9 mouse cellular contexts compared by ENCODE assay signal in the genomic region with DNA sequence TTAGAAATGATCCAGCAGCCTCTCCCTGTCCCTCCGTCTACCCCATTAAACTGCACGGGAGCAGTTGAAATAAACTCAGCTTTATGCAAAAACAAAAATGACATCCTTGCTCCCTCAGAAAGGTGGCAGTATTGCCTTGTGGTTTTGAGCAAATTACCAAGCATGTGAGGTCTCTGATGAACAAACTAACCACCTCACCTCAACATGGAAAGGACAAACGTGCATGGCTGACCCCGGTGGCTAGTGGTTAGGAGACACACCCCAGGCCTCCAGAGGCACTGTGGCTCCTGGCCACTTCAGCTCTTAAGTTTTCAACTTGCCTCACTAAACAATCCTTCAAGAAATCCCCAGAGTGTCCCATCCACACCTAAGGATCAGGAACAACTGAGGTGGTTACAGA. TPM values are rescaled to one million over a fixed set of nuclear protein-coding genes. Genes with fewer than 3 reads are reported as not detected.
DNase-seq lines count a peak whose midpoint lies in the region; ATAC-seq and TF ChIP-seq lines count a peak whose summit lies in the region.
"Had no signal": no experiment of that assay in that cellular context is flagged by ENCODE, and none has a peak within 500 bp of the region (broad histone marks: within the 10 kb centered on the region; RNA-seq: fewer than 3 reads in every experiment).

No protein-coding gene starts in this region.

- H3K27me3 ChIP-seq in midbrain, embryonic 14.5 days (ENCODE audit: control insufficient read depth, insufficient read depth, low read length): peaks cover 22% of the 10 kb centered on the region; the same call in 1 of the 2 replicates
- H3K27me3 ChIP-seq in midbrain, embryonic 16.5 days (ENCODE audit: control insufficient read depth, insufficient read depth, low read depth, low read length): peaks cover 24% of the 10 kb centered on the region
- H3K27me3 ChIP-seq in intestine, embryonic 16.5 days (replicated peaks; ENCODE audit: control insufficient read depth, insufficient read depth, low read length): peaks cover 10% of the 10 kb centered on the region; the same call in 1 of the 2 replicates
- no peaks in the 10 kb centered on the region for H3K27me3 ChIP-seq in stomach, postnatal 0 days (ENCODE audit: control insufficient read depth, insufficient read depth, low read length)

- TF ChIP-seq EP300 in stomach, postnatal 0 days (optimal IDR thresholded peaks at IDR 0.05): no peak

- no peak overlapping the region for H3K4me2 ChIP-seq in midbrain, embryonic 14.5 days (ENCODE audit: low read length)
- H3K4me2 ChIP-seq in midbrain, embryonic 16.5 days (ENCODE audit: low read length): no peak overlapping the region
- H3K4me2 ChIP-seq in intestine, embryonic 16.5 days (ENCODE audit: low read depth, low read length): peak overlapping the region; percentile 2; the same call in 1 of the 2 replicates
- H3K4me2 ChIP-seq in stomach, postnatal 0 days (replicated peaks; ENCODE audit: low read depth): peak overlapping the region; percentile 54
- H3K4me2 ChIP-seq: embryonic facial prominence, embryonic 12.5 days had no signal

- H3K4me1 ChIP-seq in midbrain, embryonic 14.5 days (ENCODE audit: control insufficient read depth, insufficient read depth, low read length): peaks cover 10% of the 10 kb centered on the region
- H3K4me1 ChIP-seq in midbrain, embryonic 16.5 days (ENCODE audit: control insufficient read depth, insufficient read depth, low read length): peaks cover 10% of the 10 kb centered on the region
- peaks cover 15% of the 10 kb centered on the region for H3K4me1 ChIP-seq in intestine, embryonic 16.5 days (ENCODE audit: control insufficient read depth, insufficient read depth, low read length)
- no peaks in the 10 kb centered on the region for H3K4me1 ChIP-seq in stomach, postnatal 0 days (replicated peaks; ENCODE audit: control insufficient read depth, insufficient read depth)

- H3K9me3 ChIP-seq in midbrain, embryonic 14.5 days (ENCODE audit: control insufficient read depth, low read length): no peaks in the 10 kb centered on the region
- no peaks in the 10 kb centered on the region for H3K9me3 ChIP-seq in midbrain, embryonic 16.5 days (replicated peaks; ENCODE audit: control insufficient read depth, low read length, poor library complexity, severe bottlenecking)
- H3K9me3 ChIP-seq in intestine, embryonic 16.5 days (ENCODE audit: control insufficient read depth, low read length): no peaks in the 10 kb centered on the region
- H3K9me3 ChIP-seq in stomach, postnatal 0 days (ENCODE audit: control insufficient read depth, low read length): no peaks in the 10 kb centered on the region
- H3K9me3 ChIP-seq: embryonic facial prominence, embryonic 12.5 days had no signal

- H3K27ac ChIP-seq in midbrain, embryonic 14.5 days (replicated peaks; ENCODE audit: low read depth, low read length): no peak overlapping the region
- H3K27ac ChIP-seq in midbrain, embryonic 16.5 days (ENCODE audit: low read length): no peak overlapping the region
- H3K27ac ChIP-seq in intestine, embryonic 16.5 days (ENCODE audit: low read length): no peak overlapping the region
- peak overlapping the region; percentile 69 for H3K27ac ChIP-seq in stomach, postnatal 0 days (replicated peaks)
- H3K27ac ChIP-seq: embryonic facial prominence, embryonic 12.5 days had no signal

- no peak overlapping the region for H3K4me3 ChIP-seq in midbrain, embryonic 14.5 days (replicated peaks; ENCODE audit: low read depth, low read length)
- no peak overlapping the region for H3K4me3 ChIP-seq in midbrain, embryonic 16.5 days (ENCODE audit: low read depth, low read length)
- peak overlapping the region; percentile 50 for H3K4me3 ChIP-seq in intestine, embryonic 16.5 days (ENCODE audit: low read length)
- H3K4me3 ChIP-seq in stomach, postnatal 0 days (ENCODE audit: low read depth, low read length): peak overlapping the region; percentile 47
- H3K4me3 ChIP-seq: embryonic facial prominence, embryonic 12.5 days had no signal

- TF ChIP-seq CTCF in stomach, postnatal 0 days (IDR thresholded peaks at IDR 0.05; ENCODE audit: low read depth): peak; percentile 77

- ATAC-seq in cerebellum, adult (ENCODE audit: insufficient number of reproducible peaks, low FRiP score, low TSS enrichment): no peak
- no peak for ATAC-seq in midbrain, embryonic 14.5 days (ENCODE audit: low FRiP score, low TSS enrichment)
- no peak for ATAC-seq in midbrain, embryonic 16.5 days
- no peak for ATAC-seq in intestine, embryonic 16.5 days
- 0 out of 2 replicates have a peak, but pooled peaks have one; percentile 21 for ATAC-seq in stomach, postnatal 0 days (ENCODE audit: low FRiP score, low TSS enrichment)

- 56% methylated on average over 4 of the region's 4 CpGs for WGBS in midbrain, embryonic 14.5 days
- WGBS in midbrain, embryonic 16.5 days: 64% methylated on average over 4 of the region's 4 CpGs
- 44% methylated on average over 4 of the region's 4 CpGs for WGBS in intestine, embryonic 16.5 days
- 25% methylated on average over 4 of the region's 4 CpGs for WGBS in stomach, postnatal 0 days

- DNase-seq in cerebellum, adult 11-12 months: peak; percentile 7
- peak; percentile 61 for DNase-seq in midbrain, embryonic 14.5 days
- DNase-seq in stomach, postnatal 0 days (ENCODE audit: low spot score): no peak
- no peak for DNase-seq in urinary bladder, adult 2 months (ENCODE audit: low spot score)
- DNase-seq in ovary, postnatal 36 days (ENCODE audit: low spot score): no peak

- no peak overlapping the region for H3K9ac ChIP-seq in midbrain, embryonic 14.5 days (replicated peaks; ENCODE audit: low read length)
- H3K9ac ChIP-seq in midbrain, embryonic 16.5 days (ENCODE audit: low read depth, low read length): no peak overlapping the region
- H3K9ac ChIP-seq in intestine, embryonic 16.5 days (ENCODE audit: low read depth, low read length): peak overlapping the region; percentile 39; the same call in 1 of the 2 replicates
- H3K9ac ChIP-seq in stomach, postnatal 0 days (ENCODE audit: low read length): peak overlapping the region; percentile 35; the same call in 1 of the 2 replicates
- H3K9ac ChIP-seq: embryonic facial prominence, embryonic 12.5 days had no signal

- no peaks in the 10 kb centered on the region for H3K36me3 ChIP-seq in midbrain, embryonic 14.5 days (ENCODE audit: control insufficient read depth, insufficient read depth, low read length)
- H3K36me3 ChIP-seq in midbrain, embryonic 16.5 days (ENCODE audit: control insufficient read depth, insufficient read depth, low read length): no peaks in the 10 kb centered on the region
- H3K36me3 ChIP-seq in intestine, embryonic 16.5 days (ENCODE audit: control insufficient read depth, insufficient read depth, low read length): no peaks in the 10 kb centered on the region
- H3K36me3 ChIP-seq in stomach, postnatal 0 days (ENCODE audit: control insufficient read depth, insufficient read depth, low read length): no peaks in the 10 kb centered on the region
- H3K36me3 ChIP-seq: embryonic facial prominence, embryonic 12.5 days had no signal

RNA-seq across cellular contexts. Expression of a gene that starts 1.5 kb away (rescaled TPM):
- 0.05 and 0.11 TPM in 2 replicates for polyA plus RNA-seq in midbrain, embryonic 14.5 days (2014; fragmentation: Nextera tagmentation; extraction: Ambion mirVana)
- polyA plus RNA-seq in midbrain, embryonic 16.5 days (2015; fragmentation: Nextera tagmentation; extraction: Ambion mirVana): 0.64 and 0.70 TPM in 2 replicates
- 20.0 and 23.9 TPM in 2 replicates for polyA plus RNA-seq in intestine, embryonic 16.5 days (2015; fragmentation: Nextera tagmentation; extraction: Ambion mirVana)
- polyA plus RNA-seq in stomach, postnatal 0 days (2015; fragmentation: Nextera tagmentation; extraction: Ambion mirVana): 21.6 and 22.7 TPM in 2 replicates
- 27.6 and 48.6 TPM in 2 replicates for polyA plus RNA-seq in urinary bladder, adult 2 months (2012; rRNA removed)

Comparison
In these comparisons a context has a peak if more than half of its experiments do, and no peak if none do; other contexts are left out.
1. DNase-seq: peak in cerebellum, adult 11-12 months (single experiment) and midbrain, embryonic 14.5 days (single experiment); none in stomach, postnatal 0 days (single experiment), urinary bladder, adult 2 months (single experiment) and ovary, postnatal 36 days (single experiment).
2. H3K4me2 ChIP-seq: peak in intestine, embryonic 16.5 days (single experiment) and stomach, postnatal 0 days (single experiment); none in midbrain, embryonic 14.5 days (single experiment) and midbrain, embryonic 16.5 days (single experiment).
3. H3K4me3 ChIP-seq: peak in intestine, embryonic 16.5 days (single experiment) and stomach, postnatal 0 days (single experiment); none in midbrain, embryonic 14.5 days (single experiment) and midbrain, embryonic 16.5 days (single experiment).
4. H3K9ac ChIP-seq: peak in intestine, embryonic 16.5 days (single experiment) and stomach, postnatal 0 days (single experiment); none in midbrain, embryonic 14.5 days (single experiment) and midbrain, embryonic 16.5 days (single experiment).
5. RNA of a gene that starts 1.5 kb away (polyA plus RNA-seq): 27.6 to 48.6 TPM in urinary bladder, adult 2 months, 21.6 to 22.7 TPM in stomach, postnatal 0 days and 20.0 to 23.9 TPM in intestine, embryonic 16.5 days; 0.64 to 0.70 TPM in midbrain, embryonic 16.5 days and 0.05 to 0.11 TPM in midbrain, embryonic 14.5 days; every median in the first group is over 10 times any median in the second.